Mouse (Mus musculus) CH12F3 (cell line): ENCODE measurements around the gene Rps24.

ENCODE experiments used
- in situ Hi-C: fragments of 300-500 bp; cut with MboI; formaldehyde crosslinking; loops from 2 replicates; pipeline ENCODE4 v1.14.3; 2020; ENCODE audit warnings: low sequenced_read_pairs

The Rps24 gene

DNA sequence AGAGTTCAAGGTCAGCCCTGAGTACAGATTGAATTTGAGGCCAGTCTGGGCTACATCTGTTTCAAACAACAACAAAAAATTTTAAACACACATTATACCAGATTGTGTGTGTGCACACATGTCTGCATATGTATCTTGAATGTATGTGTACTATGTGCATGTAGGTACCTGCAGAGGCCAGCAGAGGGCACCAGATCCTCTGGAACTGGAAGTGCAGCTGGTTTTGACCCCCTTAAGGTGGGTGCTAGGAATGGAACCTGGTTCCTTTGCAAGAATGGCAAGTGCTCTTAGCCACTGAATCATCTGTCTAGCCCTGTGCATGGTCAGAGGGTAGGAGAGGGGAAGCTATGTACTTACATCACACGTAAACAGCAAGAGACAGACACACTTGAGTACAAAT lies 23.3 kb downstream of the Rps24 start:
- in situ Hi-C loops, result no loop called here

DNA sequence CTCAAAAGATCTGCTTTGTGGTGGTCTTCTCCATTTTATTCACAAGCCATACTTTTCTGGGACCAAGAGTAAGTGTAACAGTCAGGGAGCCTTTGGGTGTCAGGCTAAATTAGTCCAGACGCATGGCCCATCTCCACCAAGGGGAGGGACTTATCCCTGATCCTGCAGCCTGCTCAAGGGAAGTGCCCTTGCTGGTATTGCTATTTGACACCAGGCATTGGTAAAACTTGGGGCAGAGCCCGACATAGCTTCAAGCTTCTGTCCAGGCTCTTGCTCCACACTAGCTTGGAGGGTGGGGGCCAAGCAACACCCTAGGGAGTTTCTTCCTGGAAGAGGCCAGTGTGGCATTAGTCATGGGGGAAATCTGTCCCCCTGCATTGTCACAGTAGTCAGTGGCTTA lies 23.8 kb downstream of the Rps24 start:
- in situ Hi-C loops, result no loop called here

DNA sequence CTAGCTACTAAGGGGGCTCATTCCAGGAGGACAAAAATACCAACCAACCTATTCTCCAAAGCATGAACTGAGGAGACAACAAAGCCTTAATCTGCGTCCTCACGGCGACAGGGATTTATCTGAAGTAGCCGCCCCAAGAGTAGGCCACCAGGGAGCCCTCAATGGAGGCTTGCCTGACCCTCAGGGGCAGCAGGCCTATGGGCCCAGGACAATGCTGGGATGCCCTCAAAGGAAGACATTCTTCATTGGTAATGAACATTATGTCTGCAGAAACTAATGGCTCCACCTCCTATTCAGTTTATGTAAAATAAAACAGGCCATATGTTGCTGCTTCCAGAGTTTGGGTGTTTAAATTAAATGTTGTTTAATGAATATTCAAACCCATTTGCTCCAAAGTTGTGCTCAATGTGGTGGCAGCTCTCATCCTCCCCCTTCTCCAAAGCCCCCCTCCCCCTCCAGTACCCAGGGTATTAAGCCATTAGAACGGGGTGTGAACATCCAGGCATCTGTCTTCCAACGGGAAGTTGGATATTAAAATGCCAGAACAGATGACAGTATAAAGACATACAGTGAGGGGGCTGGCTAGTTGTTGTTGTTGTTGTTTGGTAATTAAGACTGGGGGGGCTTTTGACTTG lies 25.7 kb downstream of the Rps24 start:
- in situ Hi-C loops, result no loop called here

DNA sequence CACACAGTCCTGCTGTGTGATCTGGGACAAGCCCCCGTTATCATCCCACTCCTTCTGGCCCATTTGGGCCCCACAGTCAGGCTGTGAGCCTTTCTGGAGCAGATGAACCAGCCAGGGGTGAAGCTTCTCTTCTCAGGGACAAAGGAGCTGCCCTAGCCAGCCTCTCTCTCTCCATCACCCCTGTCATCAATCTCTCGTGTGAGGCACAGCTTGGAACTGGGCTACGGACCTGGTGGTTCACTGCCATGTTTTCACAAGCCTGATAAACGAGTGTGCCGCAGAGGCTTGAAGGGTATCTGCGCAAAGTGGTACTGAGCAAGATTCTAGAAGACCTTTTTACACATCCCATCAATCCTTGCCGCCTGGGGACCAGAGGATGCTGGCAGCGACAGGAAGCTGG lies 34.7 kb downstream of the Rps24 start:
- in situ Hi-C loops, result no loop called here

DNA sequence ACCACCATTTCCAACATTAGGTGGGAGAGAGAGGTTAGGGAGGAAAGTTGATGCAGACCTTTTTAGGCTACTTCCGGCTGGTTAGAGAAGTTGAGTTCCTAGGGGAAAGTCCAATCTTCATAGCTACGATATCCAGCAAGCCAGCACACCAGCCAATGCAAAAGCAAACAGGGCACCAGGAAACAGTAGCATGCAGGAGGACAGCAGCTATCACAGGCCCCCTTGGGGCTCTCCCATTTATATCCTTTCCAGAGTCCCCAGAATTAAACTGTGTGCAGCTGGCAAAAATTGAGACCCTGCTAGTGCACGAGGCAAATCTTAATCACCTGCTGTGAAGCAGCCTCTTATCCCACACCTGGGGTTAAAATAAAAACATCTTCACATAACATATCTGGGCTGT lies 38.2 kb downstream of the Rps24 start:
- in situ Hi-C loops, result no loop called here

DNA sequence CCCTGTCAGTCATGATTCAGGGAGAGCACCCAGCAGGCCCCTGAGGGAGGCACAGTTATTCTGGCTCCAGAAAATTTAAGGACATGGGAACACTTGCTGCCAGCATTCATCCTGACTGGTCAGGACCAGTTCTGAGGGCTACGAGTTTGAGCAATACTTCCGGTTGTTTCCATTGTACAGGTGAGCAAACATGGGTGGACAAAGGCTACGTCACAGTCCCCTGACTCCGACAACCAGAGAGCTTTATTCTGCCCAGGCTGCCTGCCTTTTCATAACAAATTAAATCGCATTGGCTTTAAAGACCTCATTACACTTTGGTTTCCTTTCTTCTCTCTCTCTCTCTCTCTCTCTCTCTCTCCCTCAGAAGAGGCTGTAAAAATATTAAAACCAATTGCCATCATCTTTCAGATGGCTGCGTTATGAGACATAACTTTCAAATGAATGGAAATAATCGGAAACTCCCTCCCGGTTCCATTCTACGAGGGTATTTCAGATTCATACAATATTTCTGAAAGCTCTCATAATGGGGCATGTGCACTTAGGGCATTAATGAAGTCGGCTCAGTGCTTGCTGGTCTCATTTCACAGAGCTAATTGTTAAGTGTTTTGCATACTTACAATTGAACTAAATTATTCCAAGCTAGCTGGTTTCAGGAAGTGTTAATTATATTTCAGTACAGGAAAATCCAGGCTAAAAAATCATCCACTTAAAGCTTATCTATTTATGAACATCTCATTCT lies 38.9 kb downstream of the Rps24 start:
- in situ Hi-C loops, result no loop called here

DNA sequence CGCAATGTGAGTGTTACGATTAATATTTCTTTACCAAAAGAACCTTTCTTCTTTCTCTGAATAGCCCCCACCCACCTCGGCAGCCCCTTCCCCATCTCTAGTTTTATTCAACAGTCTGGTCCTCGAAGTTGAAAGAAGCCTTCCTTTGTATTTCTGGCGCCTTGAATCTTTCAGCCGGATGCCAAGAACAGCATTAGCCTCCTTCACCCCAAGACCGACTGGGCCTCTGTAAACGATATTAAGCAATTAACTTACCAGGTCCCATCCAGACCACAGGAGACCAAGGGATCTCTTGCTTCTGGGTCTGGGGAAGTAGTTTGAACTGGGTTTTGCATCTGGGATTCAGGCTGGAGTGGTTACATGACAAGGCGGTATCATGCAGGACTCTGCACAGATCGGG lies 39.5 kb downstream of the Rps24 start:
- in situ Hi-C loops, result no loop called here

DNA sequence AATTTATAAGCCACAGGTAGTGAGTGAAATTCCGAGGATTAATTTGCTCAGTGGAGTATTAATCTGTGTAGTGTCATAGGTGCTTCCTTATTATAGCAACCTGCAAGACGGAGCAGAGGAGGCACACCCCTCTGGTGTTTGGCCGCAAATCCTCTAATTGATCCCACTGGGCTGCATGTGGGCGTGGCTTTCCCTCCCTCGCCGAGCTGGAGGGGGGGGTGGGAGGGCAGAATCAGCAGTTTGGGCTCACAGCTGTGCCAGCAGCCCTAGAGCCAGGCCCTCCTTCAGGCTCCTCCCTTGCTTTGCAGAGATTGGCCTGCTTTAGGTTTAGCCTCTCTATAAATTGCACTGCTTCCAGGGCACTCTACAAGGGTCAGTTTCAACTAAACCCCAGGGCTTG lies 43.3 kb downstream of the Rps24 start:
- in situ Hi-C loops, result no loop called here

DNA sequence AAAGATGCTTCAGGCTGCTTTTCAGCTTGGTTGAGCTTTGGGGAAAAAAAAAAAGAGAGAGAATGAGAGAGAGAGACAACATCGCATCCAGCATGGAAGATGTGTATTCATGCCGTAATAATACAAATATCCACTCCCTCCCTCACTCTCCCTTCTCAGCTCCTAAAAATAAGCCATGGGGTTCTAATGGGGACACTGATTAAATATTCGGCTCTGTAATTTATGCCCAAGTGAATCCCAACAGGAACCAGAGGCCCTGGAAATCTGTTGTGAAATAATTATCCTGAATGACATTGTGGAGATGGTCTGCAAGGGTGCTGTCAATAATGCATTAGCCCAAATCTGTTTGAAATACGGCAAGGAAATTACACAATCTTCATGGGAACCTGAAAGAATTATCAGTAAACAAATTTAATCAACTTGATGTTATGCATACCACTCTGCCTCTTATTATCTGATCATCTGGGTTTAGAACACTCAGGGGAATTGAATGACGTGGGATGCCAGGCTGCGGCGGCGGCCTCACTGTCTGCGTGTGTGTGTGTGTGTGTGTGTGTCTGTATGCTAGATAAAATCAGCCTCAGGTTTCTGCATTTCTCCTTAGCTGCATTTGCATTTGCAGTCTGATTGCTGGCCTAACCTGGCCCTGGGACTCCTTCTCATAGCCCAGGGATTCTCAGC lies 48.1 kb downstream of the Rps24 start:
- in situ Hi-C loops, result no loop called here

DNA sequence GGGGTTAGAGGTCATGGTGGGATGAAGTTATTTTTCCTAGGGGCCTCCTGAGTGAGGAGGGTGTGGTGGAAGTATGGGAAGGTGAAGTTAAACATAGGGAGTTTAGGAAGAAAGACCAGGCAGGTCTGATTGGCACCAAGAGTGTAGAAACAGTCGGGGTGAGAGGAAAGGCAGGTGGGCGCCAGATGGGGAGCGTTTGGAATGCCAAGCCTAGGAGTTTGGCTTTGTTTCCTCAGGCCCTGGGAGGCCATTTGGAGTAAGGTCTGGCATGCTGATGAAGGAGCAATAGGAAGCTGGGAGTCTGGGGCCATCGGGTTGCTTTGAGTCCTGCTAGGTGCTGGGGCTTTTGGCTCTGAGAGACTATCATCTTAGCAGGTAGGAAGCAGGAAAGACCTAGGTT lies 56.0 kb downstream of the Rps24 start:
- in situ Hi-C loops, result no loop called here

DNA sequence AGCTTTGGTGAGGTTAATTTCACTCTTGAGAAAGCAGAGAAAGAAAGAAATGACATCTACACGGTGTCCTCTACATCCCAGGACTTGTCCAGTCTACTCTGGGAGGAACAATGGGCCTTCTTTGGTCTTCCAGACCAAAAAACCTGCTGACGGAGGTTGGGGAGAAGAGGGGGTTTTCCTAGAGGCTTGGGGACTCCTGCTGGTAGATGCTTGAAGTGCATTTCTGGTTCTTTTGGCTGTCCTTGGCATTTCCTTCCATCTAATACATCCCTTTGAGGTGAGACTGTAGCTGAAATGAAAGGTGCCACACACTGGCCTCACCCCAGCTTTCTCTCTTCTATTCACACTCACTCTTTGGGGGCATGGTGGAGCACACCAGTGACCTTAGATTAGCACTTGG lies 57.1 kb downstream of the Rps24 start:
- in situ Hi-C loops, result no loop called here
